Comparison of ENCODE assay signal across 7 mouse cellular contexts in the genomic region with DNA sequence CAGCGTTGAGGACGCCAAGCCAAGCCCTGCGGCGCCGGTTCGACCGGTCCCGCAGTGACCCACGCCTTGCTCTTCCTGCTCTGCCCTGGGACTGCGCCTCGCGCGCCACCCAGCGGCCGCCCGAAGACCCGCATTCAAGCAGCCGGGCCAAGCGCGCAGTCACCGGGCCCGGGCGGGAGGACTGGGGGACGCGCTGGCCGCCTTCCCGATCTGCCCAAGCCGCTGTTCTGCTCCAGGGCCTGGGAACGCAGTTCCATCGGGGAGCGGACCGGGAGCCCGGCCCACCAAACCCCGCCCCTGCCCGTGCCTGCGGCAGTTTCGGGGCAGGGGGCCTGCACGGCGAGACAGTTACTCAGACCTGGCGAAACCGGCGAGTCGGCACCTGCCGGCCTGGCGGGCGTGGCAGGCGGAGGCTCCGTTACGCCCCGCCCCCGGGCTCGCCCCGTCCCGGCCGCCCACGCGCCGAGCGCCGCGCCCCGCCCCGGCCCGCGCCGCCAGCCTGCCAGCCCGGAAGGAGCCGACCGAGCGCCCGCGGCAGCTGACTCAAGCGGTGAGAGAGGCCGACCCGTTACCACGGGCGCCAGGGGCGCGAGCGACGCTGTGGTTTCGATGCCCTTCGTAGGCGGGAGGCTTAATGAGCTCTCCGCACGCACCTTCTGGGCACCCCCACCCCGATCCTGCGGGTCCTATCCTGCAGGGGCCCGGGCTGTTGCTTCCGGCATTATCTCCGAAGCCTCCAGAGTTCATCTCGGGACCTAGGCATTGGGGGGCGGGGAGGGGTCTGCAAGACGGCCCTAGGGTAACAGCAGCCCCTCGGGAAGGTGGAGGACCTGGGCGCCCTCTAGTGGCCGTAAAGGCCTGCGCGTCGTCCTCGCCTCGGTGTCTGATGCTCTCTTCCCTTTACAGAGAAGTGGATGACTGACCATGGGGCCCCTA. TPM values are rescaled to one million over a fixed set of nuclear protein-coding genes. Genes with fewer than 3 reads are reported as not detected.
DNase-seq lines count a peak whose midpoint lies in the region; ATAC-seq lines count a peak whose summit lies in the region.

TSS of gene Ap5b1 (plus strand) at position 492 of the 936 bp plus-strand sequence.

- H3K9ac ChIP-seq in intestine, embryonic 15.5 days = peak within 1 kb of the TSS; percentile 86

- H3K4me1 ChIP-seq in intestine, embryonic 15.5 days (replicated peaks) = peaks cover 31% of the 10 kb centered on the region
- H3K4me1 ChIP-seq in midbrain, embryonic 10.5 days = peaks cover 34% of the 10 kb centered on the region

- intact Hi-C loops in gastrocnemius, postnatal 36 days (cut with DNase I) = loop anchor here (1.0 to 5.0 kb wide), 2 partner anchors 39 to 106 kb away; partner anchors contain the start of gene Fibp
- intact Hi-C loops in left cerebral cortex, postnatal 25 days (cut with DNase I) = loop anchor here (1.0 to 2.0 kb wide), 2 partner anchors 39 to 105 kb away; no protein-coding TSS in a partner anchor

- DNase-seq in adrenal gland, adult 18-20 months (ENCODE audit: low spot score in 2 of 2) = peak; percentile 91 to 94
- DNase-seq in embryo, embryonic 11 days = peak; percentile 92
- DNase-seq in gastrocnemius, postnatal 36 days = peak; percentile 84 to 88
- peak; percentile 84 to 88 for DNase-seq in left cerebral cortex, postnatal 25 days (ENCODE audit: low spot score in 2 of 2)
- peak; percentile 93 for DNase-seq in midbrain, embryonic 10.5 days (ENCODE audit: low spot score)
- peak; percentile 91 for DNase-seq in right cerebral cortex, postnatal 4 days

- peak; percentile 93 for ATAC-seq in intestine, embryonic 15.5 days

- peak within 1 kb of the TSS; percentile 80 for H3K4me3 ChIP-seq in intestine, embryonic 15.5 days (replicated peaks)
- H3K4me3 ChIP-seq in midbrain, embryonic 10.5 days = peak within 1 kb of the TSS; percentile 85

- WGBS in intestine, embryonic 15.5 days = under 1% methylated on average over 90 of the region's 102 CpGs
- under 1% methylated on average over 102 of the region's 102 CpGs for WGBS in midbrain, embryonic 10.5 days

- peaks cover 8% of the 10 kb centered on the region; the same call in 1 of the 2 replicates for H3K36me3 ChIP-seq in intestine, embryonic 15.5 days
- H3K36me3 ChIP-seq in midbrain, embryonic 10.5 days = peaks cover 5% of the 10 kb centered on the region; the same call in 1 of the 2 replicates

- peak within 1 kb of the TSS; percentile 96 for H3K4me2 ChIP-seq in intestine, embryonic 15.5 days (replicated peaks)

- H3K9me3 ChIP-seq in intestine, embryonic 15.5 days = no peaks in the 10 kb centered on the region
- no peaks in the 10 kb centered on the region for H3K9me3 ChIP-seq in midbrain, embryonic 10.5 days (replicated peaks)

- H3K27me3 ChIP-seq in intestine, embryonic 15.5 days (replicated peaks) = no peaks in the 10 kb centered on the region
- H3K27me3 ChIP-seq in midbrain, embryonic 10.5 days (ENCODE audit: low read depth, poor library complexity, severe bottlenecking) = peaks cover 59% of the 10 kb centered on the region

- peak within 1 kb of the TSS; percentile 97 for H3K27ac ChIP-seq in intestine, embryonic 15.5 days
- peak within 1 kb of the TSS; percentile 90 for H3K27ac ChIP-seq in midbrain, embryonic 10.5 days (replicated peaks)

RNA-seq across cellular contexts. Expression of gene Ap5b1, which starts in this region (rescaled TPM):
- 1 to 10 TPM; 6.5 to 9.9 TPM for total RNA-seq in adrenal gland, adult 18-20 months (2021)
- 1 to 10 TPM; 1.9 to 2.0 TPM for total RNA-seq in gastrocnemius, postnatal 36 days (2021)
- polyA plus RNA-seq in intestine, embryonic 15.5 days (2015; fragmentation: Nextera tagmentation; extraction: Ambion mirVana) = 7.9 and 9.9 TPM in 2 replicates
- total RNA-seq in left cerebral cortex, postnatal 25 days (2021) = 1 to 10 TPM; 5.2 to 6.4 TPM
- polyA plus RNA-seq in midbrain, embryonic 10.5 days (2016; fragmentation: Nextera tagmentation; extraction: Ambion mirVana) = 1.6 and 2.3 TPM in 2 replicates

Comparison
In these comparisons a context has a peak if more than half of its experiments do, and no peak if none do; other contexts are left out.
1. Peak in every context shown above with its lines: DNase-seq, ATAC-seq, H3K4me3 ChIP-seq and H3K27ac ChIP-seq.